Mouse (Mus musculus): ENCODE measurements around the gene Kcnd2. TPM values are rescaled to one million over a fixed set of nuclear protein-coding genes. Genes with fewer than 3 reads are reported as not detected.

Kcnd2 gene
- polyA plus RNA-seq, 1 experiment from 2014 or later, result 0.37 TPM

- Histone ChIP-seq H3K4me3 (ENCODE audit: low read length) (no peak overlapping the region), H3K4me2 (ENCODE audit: low read depth, low read length) (no peak overlapping the region), H3K27ac (ENCODE audit: low read length) (no peak overlapping the region), H3K36me3 (ENCODE audit: control insufficient read depth, insufficient read depth, low read length) (no peaks in the 10 kb centered on the region), H3K27me3 (replicated peaks; ENCODE audit: control insufficient read depth, insufficient read depth, low read length) (no peaks in the 10 kb centered on the region), H3K9me3 (ENCODE audit: control insufficient read depth, low read length) (no peaks in the 10 kb centered on the region), H3K9ac (ENCODE audit: low read depth, low read length) (no peak overlapping the region), H3K4me1 (ENCODE audit: control insufficient read depth, insufficient read depth, low read length) (no peaks in the 10 kb centered on the region)
- 68% methylated on average over 3 of the region's 3 CpGs for WGBS
- no peak for ATAC-seq
Observed at GRCm38 (mm10) chr6:21510621-21511239, 295.4 kb downstream of the Kcnd2 start.

DNA sequence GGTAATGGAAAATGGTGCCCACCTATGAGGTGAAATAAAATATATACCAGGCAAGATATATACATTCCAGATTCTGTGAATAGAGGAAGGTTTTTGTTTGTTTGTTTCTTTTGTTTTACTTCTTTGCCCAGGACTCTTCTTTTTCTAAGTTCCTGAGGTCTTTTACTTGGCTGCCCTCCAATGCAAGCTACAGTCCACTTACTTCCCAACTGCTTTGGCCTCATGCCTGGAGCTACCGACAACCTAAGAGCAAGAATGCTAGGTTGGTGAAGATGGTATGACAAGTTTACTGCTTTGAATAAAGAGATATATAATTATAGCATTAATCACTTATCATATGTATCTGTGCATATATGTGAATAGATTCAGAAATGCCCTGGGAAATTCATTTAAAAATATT lies 305.0 kb downstream of the Kcnd2 start:
- Histone ChIP-seq H3K36me3 (ENCODE audit: control insufficient read depth, insufficient read depth, low read length) (no peaks in the 10 kb centered on the region), H3K27me3 (replicated peaks; ENCODE audit: control insufficient read depth, insufficient read depth, low read length) (no peaks in the 10 kb centered on the region), H3K9ac (ENCODE audit: low read depth, low read length) (no peak overlapping the region), H3K4me1 (ENCODE audit: control insufficient read depth, insufficient read depth, low read length) (no peaks in the 10 kb centered on the region), H3K4me2 (ENCODE audit: low read depth, low read length) (no peak overlapping the region), H3K9me3 (ENCODE audit: control insufficient read depth, low read length) (no peaks in the 10 kb centered on the region), H3K4me3 (ENCODE audit: low read length) (no peak overlapping the region), H3K27ac (ENCODE audit: low read length) (no peak overlapping the region)
- ATAC-seq, result no peak
- WGBS, result 56% methylated on average over 1 of the region's 1 CpGs

DNA sequence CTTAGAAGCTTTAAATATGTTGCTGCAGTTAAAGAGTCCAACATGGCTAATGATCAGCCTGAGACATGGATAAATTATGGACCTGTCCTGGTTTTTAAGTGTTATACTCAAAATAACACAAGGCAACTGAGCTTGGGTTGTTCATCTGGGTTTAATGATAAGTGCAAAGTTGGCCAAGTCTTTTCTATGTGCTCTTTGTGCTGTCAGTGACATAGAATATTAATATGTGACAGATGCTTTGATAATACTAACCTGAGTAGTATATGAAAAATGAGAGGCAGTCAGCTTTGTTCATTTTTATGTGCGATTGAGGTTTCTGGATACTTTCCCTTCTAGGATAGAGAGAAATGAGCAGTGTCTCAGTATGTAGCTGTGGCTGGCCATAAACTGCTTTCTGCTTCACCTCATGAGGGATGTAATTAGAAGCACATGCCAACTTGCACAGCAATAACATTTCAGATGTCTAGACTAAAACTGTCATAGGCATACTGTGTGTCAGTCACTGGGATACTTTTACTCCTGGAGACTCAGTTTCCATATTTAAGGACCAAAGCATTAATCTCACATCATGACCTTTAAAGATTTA lies 312.3 kb downstream of the Kcnd2 start:
- H3K36me3 ChIP-seq (ENCODE audit: control insufficient read depth, insufficient read depth, low read length), result no peaks in the 10 kb centered on the region
- H3K4me1 ChIP-seq (ENCODE audit: control insufficient read depth, insufficient read depth, low read length), result no peaks in the 10 kb centered on the region
- H3K27me3 ChIP-seq (replicated peaks; ENCODE audit: control insufficient read depth, insufficient read depth, low read length), result no peaks in the 10 kb centered on the region
- H3K27ac ChIP-seq (ENCODE audit: low read length), result no peak overlapping the region
- no peaks in the 10 kb centered on the region for H3K9me3 ChIP-seq (ENCODE audit: control insufficient read depth, low read length)
- no peak for ATAC-seq
- no peak overlapping the region for H3K4me3 ChIP-seq (ENCODE audit: low read length)
- H3K9ac ChIP-seq (ENCODE audit: low read depth, low read length), result no peak overlapping the region
- WGBS, result 84% methylated on average over 1 of the region's 1 CpGs
- no peak overlapping the region for H3K4me2 ChIP-seq (ENCODE audit: low read depth, low read length)

GRCm38 (mm10) chr6:21534009-21534408 lies 318.7 kb downstream of the Kcnd2 start:
- ATAC-seq, result no peak
- H3K9me3 ChIP-seq (ENCODE audit: control insufficient read depth, low read length), result no peaks in the 10 kb centered on the region
- no peak overlapping the region for H3K27ac ChIP-seq (ENCODE audit: low read length)
- H3K9ac ChIP-seq (ENCODE audit: low read depth, low read length), result no peak overlapping the region
- H3K4me3 ChIP-seq (ENCODE audit: low read length), result no peak overlapping the region
- H3K4me1 ChIP-seq (ENCODE audit: control insufficient read depth, insufficient read depth, low read length), result no peaks in the 10 kb centered on the region
- 69% methylated on average over 2 of the region's 2 CpGs for WGBS
- no peak overlapping the region for H3K4me2 ChIP-seq (ENCODE audit: low read depth, low read length)
- H3K27me3 ChIP-seq (replicated peaks; ENCODE audit: control insufficient read depth, insufficient read depth, low read length), result no peaks in the 10 kb centered on the region
- H3K36me3 ChIP-seq (ENCODE audit: control insufficient read depth, insufficient read depth, low read length), result no peaks in the 10 kb centered on the region

DNA sequence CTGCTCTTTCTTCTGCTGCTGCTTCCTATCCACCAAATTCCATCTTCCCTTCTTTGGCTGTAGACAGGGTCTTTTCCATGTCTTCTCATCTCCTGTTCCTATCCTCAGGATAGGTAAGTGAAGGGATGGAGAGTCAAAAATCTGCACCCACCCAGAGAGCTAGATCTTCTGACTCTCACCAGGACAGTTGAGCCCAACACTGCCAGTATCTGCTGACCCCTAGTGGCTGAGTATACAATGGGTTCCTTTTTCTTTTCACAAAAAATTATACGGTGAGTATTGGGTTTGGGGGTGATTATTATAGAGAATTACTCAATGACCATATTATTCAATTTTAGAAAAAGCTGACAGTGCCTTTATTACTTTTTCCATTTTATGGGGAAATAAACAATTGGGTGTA lies 319.5 kb downstream of the Kcnd2 start:
- WGBS, result 47% methylated on average over 1 of the region's 1 CpGs
- Histone ChIP-seq H3K9ac (ENCODE audit: low read depth, low read length) (no peak overlapping the region), H3K4me1 (ENCODE audit: control insufficient read depth, insufficient read depth, low read length) (no peaks in the 10 kb centered on the region), H3K9me3 (ENCODE audit: control insufficient read depth, low read length) (no peaks in the 10 kb centered on the region), H3K27me3 (replicated peaks; ENCODE audit: control insufficient read depth, insufficient read depth, low read length) (no peaks in the 10 kb centered on the region), H3K36me3 (ENCODE audit: control insufficient read depth, insufficient read depth, low read length) (no peaks in the 10 kb centered on the region), H3K4me3 (ENCODE audit: low read length) (no peak overlapping the region), H3K4me2 (ENCODE audit: low read depth, low read length) (no peak overlapping the region), H3K27ac (ENCODE audit: low read length) (no peak overlapping the region)
- no peak for ATAC-seq

DNA sequence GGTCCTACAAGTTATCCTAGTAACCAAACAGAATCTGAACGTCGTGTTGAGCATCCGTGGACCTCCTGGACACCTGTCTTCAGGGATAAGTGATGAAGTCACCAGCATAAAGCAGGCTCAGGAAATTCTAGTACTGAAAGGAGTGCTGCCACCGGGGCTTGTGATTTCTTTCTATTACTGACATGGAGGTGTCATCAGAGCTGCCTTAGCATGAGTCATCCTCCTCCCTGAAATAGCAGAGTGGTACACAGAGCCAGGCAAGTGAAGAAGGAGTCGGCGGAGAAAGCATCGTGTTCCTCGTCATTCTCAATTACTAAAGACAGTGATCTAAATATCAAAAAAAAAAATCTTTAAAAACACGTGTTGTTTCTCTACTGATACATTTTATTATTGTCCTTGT lies 336.2 kb downstream of the Kcnd2 start:
- no peaks in the 10 kb centered on the region for H3K9me3 ChIP-seq (ENCODE audit: control insufficient read depth, low read length)
- no peak for ATAC-seq
- H3K4me3 ChIP-seq (ENCODE audit: low read length), result no peak overlapping the region
- H3K36me3 ChIP-seq (ENCODE audit: control insufficient read depth, insufficient read depth, low read length), result no peaks in the 10 kb centered on the region
- H3K27ac ChIP-seq (ENCODE audit: low read length), result no peak overlapping the region
- H3K9ac ChIP-seq (ENCODE audit: low read depth, low read length), result no peak overlapping the region
- no peak overlapping the region for H3K4me2 ChIP-seq (ENCODE audit: low read depth, low read length)
- WGBS, result 69% methylated on average over 9 of the region's 9 CpGs
- H3K27me3 ChIP-seq (replicated peaks; ENCODE audit: control insufficient read depth, insufficient read depth, low read length), result no peaks in the 10 kb centered on the region
- no peaks in the 10 kb centered on the region for H3K4me1 ChIP-seq (ENCODE audit: control insufficient read depth, insufficient read depth, low read length)

- no peak overlapping the region for H3K27ac ChIP-seq (ENCODE audit: low read length)
- H3K4me3 ChIP-seq (ENCODE audit: low read length), result no peak overlapping the region
- no peak overlapping the region for H3K4me2 ChIP-seq (ENCODE audit: low read depth, low read length)
- no peak overlapping the region for H3K9ac ChIP-seq (ENCODE audit: low read depth, low read length)
- H3K27me3 ChIP-seq (replicated peaks; ENCODE audit: control insufficient read depth, insufficient read depth, low read length), result no peaks in the 10 kb centered on the region
- H3K4me1 ChIP-seq (ENCODE audit: control insufficient read depth, insufficient read depth, low read length), result no peaks in the 10 kb centered on the region
- no peaks in the 10 kb centered on the region for H3K36me3 ChIP-seq (ENCODE audit: control insufficient read depth, insufficient read depth, low read length)
- H3K9me3 ChIP-seq (ENCODE audit: control insufficient read depth, low read length), result no peaks in the 10 kb centered on the region
- 59% methylated on average over 6 of the region's 6 CpGs for WGBS
- no peak for ATAC-seq
Observed at GRCm38 (mm10) chr6:21570964-21571363, 355.7 kb downstream of the Kcnd2 start.

- Histone ChIP-seq H3K4me1 (ENCODE audit: control insufficient read depth, insufficient read depth, low read length) (no peaks in the 10 kb centered on the region), H3K36me3 (ENCODE audit: control insufficient read depth, insufficient read depth, low read length) (no peaks in the 10 kb centered on the region), H3K27ac (ENCODE audit: low read length) (no peak overlapping the region), H3K9ac (ENCODE audit: low read depth, low read length) (no peak overlapping the region), H3K4me3 (ENCODE audit: low read length) (no peak overlapping the region), H3K4me2 (ENCODE audit: low read depth, low read length) (no peak overlapping the region), H3K9me3 (ENCODE audit: control insufficient read depth, low read length) (no peaks in the 10 kb centered on the region), H3K27me3 (replicated peaks; ENCODE audit: control insufficient read depth, insufficient read depth, low read length) (no peaks in the 10 kb centered on the region)
- WGBS, result 89% methylated on average over 3 of the region's 3 CpGs
- no peak for ATAC-seq
Observed at GRCm38 (mm10) chr6:21590156-21590555, 374.9 kb downstream of the Kcnd2 start.

GRCm38 (mm10) chr6:21597424-21597823 lies 382.1 kb downstream of the Kcnd2 start:
- WGBS, result 60% methylated on average over 3 of the region's 3 CpGs
- Histone ChIP-seq H3K27me3 (replicated peaks; ENCODE audit: control insufficient read depth, insufficient read depth, low read length) (no peaks in the 10 kb centered on the region), H3K4me2 (ENCODE audit: low read depth, low read length) (no peak overlapping the region), H3K4me3 (ENCODE audit: low read length) (no peak overlapping the region), H3K27ac (ENCODE audit: low read length) (no peak overlapping the region), H3K4me1 (ENCODE audit: control insufficient read depth, insufficient read depth, low read length) (no peaks in the 10 kb centered on the region), H3K9ac (ENCODE audit: low read depth, low read length) (no peak overlapping the region), H3K36me3 (ENCODE audit: control insufficient read depth, insufficient read depth, low read length) (no peaks in the 10 kb centered on the region), H3K9me3 (ENCODE audit: control insufficient read depth, low read length) (no peaks in the 10 kb centered on the region)
- no peak for ATAC-seq
